Mouse (Mus musculus): ENCODE results near the gene Cyp2d26.
"Not testable (repeated sequence)": the region's sequence is repeated elsewhere in the genome, so short reads cannot be mapped to it uniquely, and the experiment has no call there.

Cyp2d26 gene

GRCm38 (mm10) chr15:82794277-82794676, at the start of gene Cyp2d26:
TSS of gene Cyp2d26 (minus strand) at chr15:82794294.
- ATAC-seq (ENCODE audit: low TSS enrichment), result no peak

GRCm38 (mm10) chr15:82839146-82839545, 45.1 kb upstream of the Cyp2d26 start:
- no peak for ATAC-seq (ENCODE audit: low TSS enrichment)

- peak; percentile 88 for ATAC-seq (ENCODE audit: low TSS enrichment)
These were observed 35.8 kb upstream of the Cyp2d26 start for GRCm38 (mm10) chr15:82829917-82830316.

- no peak for ATAC-seq (ENCODE audit: low TSS enrichment)
These were observed 31.8 kb upstream of the Cyp2d26 start for GRCm38 (mm10) chr15:82825866-82826265.

- ATAC-seq (ENCODE audit: low TSS enrichment), result peak; percentile 72; the same call in 1 of the 2 replicates
These were observed 28.3 kb upstream of the Cyp2d26 start for GRCm38 (mm10) chr15:82822347-82822746.

GRCm38 (mm10) chr15:82821657-82822056, 27.6 kb upstream of the Cyp2d26 start:
- no peak for ATAC-seq (ENCODE audit: low TSS enrichment)

GRCm38 (mm10) chr15:82815296-82815695, 21.2 kb upstream of the Cyp2d26 start:
- no peak for ATAC-seq (ENCODE audit: low TSS enrichment)

GRCm38 (mm10) chr15:82814806-82815205, 20.7 kb upstream of the Cyp2d26 start:
- peak; percentile 59; the same call in 1 of the 2 replicates for ATAC-seq (ENCODE audit: low TSS enrichment)

GRCm38 (mm10) chr15:82814321-82814720, 20.2 kb upstream of the Cyp2d26 start:
- ATAC-seq (ENCODE audit: low TSS enrichment), result no peak

- no peak for ATAC-seq (ENCODE audit: low TSS enrichment)
These were observed 16.5 kb upstream of the Cyp2d26 start for GRCm38 (mm10) chr15:82810556-82810955.

- ATAC-seq (ENCODE audit: low TSS enrichment), result no peak
These were observed 15.4 kb upstream of the Cyp2d26 start for GRCm38 (mm10) chr15:82809511-82809910.

- no peak for ATAC-seq (ENCODE audit: low TSS enrichment)
These were observed 13.1 kb upstream of the Cyp2d26 start for GRCm38 (mm10) chr15:82806969-82807763.

- peak; percentile 63 for ATAC-seq (ENCODE audit: low TSS enrichment)
These were observed 10.9 kb upstream of the Cyp2d26 start for GRCm38 (mm10) chr15:82804708-82805639.

GRCm38 (mm10) chr15:82795936-82796440, 1.9 kb upstream of the Cyp2d26 start:
- no peak for ATAC-seq (ENCODE audit: low TSS enrichment)

- ATAC-seq (ENCODE audit: low TSS enrichment), result no peak
These were observed 226 bp downstream of the Cyp2d26 start for GRCm38 (mm10) chr15:82793868-82794267.

- no peak for ATAC-seq (ENCODE audit: low TSS enrichment)
These were observed 640 bp downstream of the Cyp2d26 start for GRCm38 (mm10) chr15:82793454-82793853.

- ATAC-seq (ENCODE audit: low TSS enrichment), result no peak
These were observed 1.5 kb downstream of the Cyp2d26 start for GRCm38 (mm10) chr15:82792566-82792965.

GRCm38 (mm10) chr15:82784581-82784980, 9.5 kb downstream of the Cyp2d26 start:
- ATAC-seq (ENCODE audit: low TSS enrichment), result no peak

GRCm38 (mm10) chr15:82783800-82784199, 10.3 kb downstream of the Cyp2d26 start:
- no peak for ATAC-seq (ENCODE audit: low TSS enrichment)

- not testable (repeated sequence) for ATAC-seq (ENCODE audit: low TSS enrichment)
These were observed 16.2 kb downstream of the Cyp2d26 start for GRCm38 (mm10) chr15:82777856-82778255.

GRCm38 (mm10) chr15:82765943-82766342, 28.2 kb downstream of the Cyp2d26 start:
- no peak for ATAC-seq (ENCODE audit: low TSS enrichment)

GRCm38 (mm10) chr15:82764881-82765280, 29.2 kb downstream of the Cyp2d26 start:
- ATAC-seq (ENCODE audit: low TSS enrichment), result no peak
